Mouse (Mus musculus): Measurements from ENCODE around the gene Fam173b. TPM values are rescaled to one million over a fixed set of nuclear protein-coding genes. Genes with fewer than 3 reads are reported as not detected.

Fam173b gene
- total RNA-seq, 1 experiment from 2014 or later, result 2.8 TPM

DNA sequence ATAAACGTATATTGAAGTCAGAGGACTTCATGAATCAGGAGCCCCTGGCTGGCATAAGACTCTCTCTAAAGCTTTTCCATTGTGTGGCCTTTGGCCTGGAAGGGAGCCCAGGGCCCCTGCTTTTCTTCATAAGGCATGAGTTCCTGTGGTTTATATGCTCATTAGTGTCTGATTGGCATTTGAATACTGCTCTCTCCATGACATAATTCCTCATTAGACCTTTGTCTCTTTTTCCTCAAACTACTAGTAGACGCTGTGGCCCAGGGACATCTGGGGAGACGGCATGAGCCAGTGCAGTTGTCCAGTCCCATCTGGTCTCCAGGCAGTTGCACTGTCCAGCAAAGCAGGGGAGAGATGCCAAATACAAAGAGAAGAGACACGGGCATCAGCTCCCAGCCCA lies 60.1 kb downstream of the Fam173b start:
- ATAC-seq (replicated peaks in 1 of 2; ENCODE audit: insufficient read depth in 1 of 2, low FRiP score in 2 of 2, low TSS enrichment in 1 of 2, low read depth in 1 of 2, poor library complexity in 2 of 2, severe bottlenecking in 2 of 2), result no peak

DNA sequence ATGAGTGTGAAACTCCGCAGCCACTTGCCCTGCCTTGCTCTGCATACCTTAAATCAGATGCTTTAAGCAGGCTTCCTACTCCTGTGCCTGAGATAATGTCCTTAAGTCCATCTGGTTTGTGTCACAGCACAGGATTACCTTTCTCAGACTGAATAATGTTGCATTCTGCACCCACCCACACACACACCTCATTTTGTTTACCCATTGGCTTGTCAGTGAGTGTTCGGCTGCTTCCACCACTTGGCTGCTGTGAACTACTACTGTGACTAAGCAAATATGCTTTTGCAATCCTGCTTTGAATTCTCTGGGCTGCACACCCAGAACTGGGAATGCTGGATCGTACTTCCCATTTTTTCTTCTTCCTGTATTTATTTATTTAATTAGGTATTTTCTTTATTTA lies 61.4 kb downstream of the Fam173b start:
- ATAC-seq (replicated peaks in 1 of 2; ENCODE audit: insufficient read depth in 1 of 2, low FRiP score in 2 of 2, low TSS enrichment in 1 of 2, low read depth in 1 of 2, poor library complexity in 2 of 2, severe bottlenecking in 2 of 2), result no peak

Other genes starting within 250 kb of the Fam173b start
- gene Ankrd33b, start 234.1 kb upstream of the Fam173b start, total RNA-seq (2017), result 7.3 and 7.4 TPM in 2 replicates
- gene Ropn1l, start 148.1 kb upstream of the Fam173b start, total RNA-seq (2017), result 3.4 TPM in 1 of 2 replicates, not detected in the other
- gene March6, start 70.8 kb upstream of the Fam173b start, total RNA-seq (2017), result 59.5 and 62.7 TPM in 2 replicates
- gene Cmbl, start 36.5 kb upstream of the Fam173b start, total RNA-seq (2017), result 1.1 TPM in 1 of 2 replicates, not detected in the other
- gene Cct5, start within 50 bp of the Fam173b start, total RNA-seq (2017), result 458 and 486 TPM in 2 replicates